1 mouse cellular context compared by ENCODE assay signal in genomic region chr5:120502147-120502621, GRCm38 (mm10).
TF ChIP-seq lines count a peak whose summit lies in the region.

No protein-coding gene starts in this region.

TF ChIP-seq in ES-E14, 5 proteins besides CTCF, POLR2A, EP300 and RAD21:
- TF ChIP-seq ZNF384 (IDR thresholded peaks at IDR 0.05; ENCODE audit: low read depth, low read length) (no peak), HCFC1 (IDR thresholded peaks at IDR 0.05; ENCODE audit: borderline replicate concordance, insufficient read depth, low read length) (no peak), CHD2 (IDR thresholded peaks at IDR 0.05; ENCODE audit: low read depth, low read length) (no peak), ZC3H11A (IDR thresholded peaks at IDR 0.05; ENCODE audit: borderline replicate concordance, low read depth, low read length) (no peak), MAFK (IDR thresholded peaks at IDR 0.05; ENCODE audit: insufficient read depth, low read depth, low read length) (no peak)
TF ChIP-seq in ES-E14: peak in this region for 0.
